Mouse (Mus musculus): Measurements from ENCODE around the gene Exosc2. TPM values are rescaled to one million over a fixed set of nuclear protein-coding genes. Genes with fewer than 3 reads are reported as not detected.
A peak's percentile ranks its signal among the peaks of the same experiment; 100 is the strongest.

Exosc2 gene
- 59.9 and 60.5 TPM in 2 replicates for polyA plus RNA-seq (2015; fragmentation: Nextera tagmentation; extraction: Ambion mirVana)

DNA sequence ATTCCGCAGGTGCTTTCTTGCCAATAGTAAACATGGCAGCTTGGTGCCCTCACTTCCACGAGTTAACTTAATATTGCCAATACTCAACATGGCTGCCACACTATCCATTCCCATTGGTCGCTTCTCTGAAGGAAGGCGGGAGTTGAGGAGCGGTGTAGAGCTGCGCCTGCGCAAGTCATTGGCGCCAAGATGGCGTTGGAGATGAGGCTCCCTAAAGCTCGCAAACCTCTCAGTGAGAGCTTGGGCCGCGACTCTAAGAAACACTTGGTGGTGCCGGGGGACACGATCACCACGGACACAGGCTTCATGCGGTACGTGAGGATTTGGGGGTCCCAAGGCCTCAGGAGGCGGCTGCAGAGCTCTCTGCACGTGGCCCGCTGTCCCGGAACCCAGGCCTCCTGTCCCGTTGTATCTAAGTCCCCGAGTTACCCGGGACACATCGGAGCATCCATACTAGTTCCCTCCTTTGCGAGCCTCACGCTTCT lies at the start of gene Exosc2:
TSS of gene Exosc2 (plus strand) at position 165 of the 485 bp plus-strand sequence.
- H3K9me3 ChIP-seq: no peaks in the 10 kb centered on the region
- H3K4me3 ChIP-seq (replicated peaks): peak within 1 kb of the TSS; percentile 65
- peaks cover 6% of the 10 kb centered on the region; the same call in 1 of the 2 replicates for H3K4me1 ChIP-seq
- peak within 1 kb of the TSS; percentile 57 for H3K9ac ChIP-seq
- 0 out of 2 replicates have a peak, but pooled peaks cover 4% of the 10 kb centered on the region for H3K27me3 ChIP-seq (replicated peaks)
- peak; percentile 97 for ATAC-seq (ENCODE audit: insufficient read depth, low FRiP score, low read depth)
- H3K27ac ChIP-seq: peak within 1 kb of the TSS; percentile 84
- H3K4me2 ChIP-seq: peak within 1 kb of the TSS; percentile 77
- WGBS: under 1% methylated on average over 27 of the region's 27 CpGs
- peaks cover 22% of the 10 kb centered on the region; the same call in 1 of the 2 replicates for H3K36me3 ChIP-seq

- Histone ChIP-seq H3K27ac (no peak overlapping the region), H3K9me3 (no peaks in the 10 kb centered on the region), H3K4me2 (no peak overlapping the region), H3K4me3 (replicated peaks) (no peak overlapping the region), H3K36me3 (no peaks in the 10 kb centered on the region), H3K9ac (no peak overlapping the region), H3K4me1 (peaks cover 18% of the 10 kb centered on the region), H3K27me3 (replicated peaks) (peaks cover 63% of the 10 kb centered on the region)
- 41% methylated on average over 3 of the region's 3 CpGs for WGBS
- no peak for ATAC-seq (ENCODE audit: insufficient read depth, low FRiP score, low read depth)
Observed at GRCm38 (mm10) chr2:31633531-31633930, 37.0 kb upstream of the Exosc2 start.

DNA sequence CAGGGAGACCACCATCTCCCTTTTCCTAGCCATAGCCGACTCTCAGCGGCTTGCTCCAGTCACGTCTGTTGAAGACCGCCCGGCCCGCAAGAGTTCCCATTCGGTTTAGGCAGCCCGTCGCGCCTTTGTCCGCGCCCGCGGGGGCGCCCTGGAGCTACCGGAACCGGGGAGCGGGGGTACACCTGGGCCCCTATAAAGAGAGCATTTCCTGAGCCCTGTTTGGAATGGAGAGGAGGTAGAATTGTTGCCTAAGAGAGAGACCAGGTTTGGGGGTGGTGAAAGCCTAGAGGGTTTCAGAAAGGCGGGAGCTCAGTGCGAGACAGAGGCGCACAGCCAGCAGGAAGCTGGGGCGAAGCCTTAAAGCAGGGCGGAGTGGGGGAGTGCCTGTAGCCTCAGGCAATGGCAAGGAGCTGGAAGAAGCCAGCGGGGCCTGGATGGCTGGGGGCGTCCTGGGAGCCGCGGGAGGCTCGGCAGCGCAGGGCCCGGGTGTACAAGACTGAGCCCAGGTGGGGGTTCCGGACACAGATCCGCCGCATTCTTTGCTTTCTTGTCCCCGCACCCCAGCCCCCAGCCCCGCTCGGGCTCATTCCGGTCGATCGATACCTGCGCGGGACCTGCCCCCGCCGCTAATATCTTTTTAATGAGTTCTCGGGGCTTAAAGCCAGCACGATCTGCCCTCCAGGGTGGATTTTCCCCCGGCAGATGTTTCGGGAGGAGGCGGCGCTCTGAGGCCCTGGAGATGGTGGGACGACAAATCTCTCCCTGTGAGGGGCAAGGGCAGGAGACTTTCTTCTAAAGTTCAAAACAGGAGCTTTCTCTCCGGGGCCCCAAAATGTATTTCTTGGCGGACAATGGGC lies 35.0 kb upstream of the Exosc2 start:
- WGBS: under 1% methylated on average over 52 of the region's 52 CpGs

GRCm38 (mm10) chr2:31636138-31636741 lies 34.3 kb upstream of the Exosc2 start:
- no peaks in the 10 kb centered on the region for H3K9me3 ChIP-seq
- H3K27me3 ChIP-seq (replicated peaks): peaks cover 90% of the 10 kb centered on the region
- no peak overlapping the region for H3K9ac ChIP-seq
- under 1% methylated on average over 48 of the region's 48 CpGs for WGBS
- H3K27ac ChIP-seq: no peak overlapping the region
- peak overlapping the region; percentile 18 for H3K4me3 ChIP-seq (replicated peaks)
- no peak for ATAC-seq (ENCODE audit: insufficient read depth, low FRiP score, low read depth)
- H3K4me1 ChIP-seq: peaks cover 35% of the 10 kb centered on the region
- H3K36me3 ChIP-seq: no peaks in the 10 kb centered on the region
- H3K4me2 ChIP-seq: peak overlapping the region; percentile 33

More for the DNA sequence above, 35.0 kb upstream of the Exosc2 start:
- no peaks in the 10 kb centered on the region for H3K36me3 ChIP-seq
- H3K27me3 ChIP-seq (replicated peaks): peaks cover 83% of the 10 kb centered on the region
- no peak for ATAC-seq (ENCODE audit: insufficient read depth, low FRiP score, low read depth)
- H3K27ac ChIP-seq: no peak overlapping the region
- peak overlapping the region; percentile 18 for H3K4me3 ChIP-seq (replicated peaks)
- H3K9me3 ChIP-seq: no peaks in the 10 kb centered on the region
- peak overlapping the region; percentile 33 for H3K4me2 ChIP-seq
- peaks cover 32% of the 10 kb centered on the region for H3K4me1 ChIP-seq
- no peak overlapping the region for H3K9ac ChIP-seq

- H3K9me3 ChIP-seq: no peaks in the 10 kb centered on the region
- H3K27ac ChIP-seq: no peak overlapping the region
- H3K4me2 ChIP-seq: peak overlapping the region; percentile 33; the same call in 1 of the 2 replicates
- no peaks in the 10 kb centered on the region for H3K36me3 ChIP-seq
- peaks cover 37% of the 10 kb centered on the region for H3K4me1 ChIP-seq
- peak overlapping the region; percentile 18 for H3K4me3 ChIP-seq (replicated peaks)
- WGBS: under 1% methylated on average over 35 of the region's 35 CpGs
- peaks cover 95% of the 10 kb centered on the region for H3K27me3 ChIP-seq (replicated peaks)
- ATAC-seq (ENCODE audit: insufficient read depth, low FRiP score, low read depth): no peak
- no peak overlapping the region for H3K9ac ChIP-seq
Observed at GRCm38 (mm10) chr2:31636742-31637141, 33.8 kb upstream of the Exosc2 start.

- no peak overlapping the region for H3K27ac ChIP-seq
- H3K4me1 ChIP-seq: peaks cover 40% of the 10 kb centered on the region
- H3K9me3 ChIP-seq: no peaks in the 10 kb centered on the region
- 0 out of 2 replicates have a peak overlapping the region, but pooled peaks have one; percentile 18 for H3K4me3 ChIP-seq (replicated peaks)
- 1% methylated on average over 12 of the region's 12 CpGs for WGBS
- H3K36me3 ChIP-seq: no peaks in the 10 kb centered on the region
- H3K27me3 ChIP-seq (replicated peaks): peaks cover 97% of the 10 kb centered on the region
- no peak for ATAC-seq (ENCODE audit: insufficient read depth, low FRiP score, low read depth)
- no peak overlapping the region for H3K9ac ChIP-seq
- no peak overlapping the region for H3K4me2 ChIP-seq
Observed at GRCm38 (mm10) chr2:31637311-31637710, 33.2 kb upstream of the Exosc2 start.

DNA sequence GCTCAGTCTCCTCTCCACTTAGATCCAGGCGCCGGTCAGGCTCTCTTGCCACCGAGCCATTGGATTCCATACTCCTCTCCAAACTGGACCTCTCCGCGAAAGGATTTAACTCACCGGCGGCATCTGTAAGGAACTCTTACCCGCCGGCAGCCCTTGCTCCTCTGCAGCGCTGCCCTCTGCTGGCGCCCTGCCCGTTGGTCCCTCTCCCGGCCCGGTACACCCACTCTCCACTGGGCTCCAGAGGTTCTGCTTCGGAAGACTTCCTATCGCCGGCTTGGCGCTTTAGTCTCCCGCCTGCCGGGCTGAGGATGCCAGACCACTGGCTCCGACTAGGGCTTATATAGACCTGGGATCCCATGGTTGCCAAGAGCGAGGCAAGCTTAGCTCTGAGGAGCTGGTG lies 32.7 kb upstream of the Exosc2 start:
- Histone ChIP-seq H3K9me3 (no peaks in the 10 kb centered on the region), H3K4me2 (no peak overlapping the region), H3K4me3 (replicated peaks) (no peak overlapping the region), H3K27me3 (replicated peaks) (peaks cover 99% of the 10 kb centered on the region), H3K9ac (no peak overlapping the region), H3K4me1 (peaks cover 40% of the 10 kb centered on the region), H3K27ac (no peak overlapping the region), H3K36me3 (no peaks in the 10 kb centered on the region)
- under 1% methylated on average over 22 of the region's 22 CpGs for WGBS
- ATAC-seq (ENCODE audit: insufficient read depth, low FRiP score, low read depth): no peak

- Histone ChIP-seq H3K36me3 (no peaks in the 10 kb centered on the region), H3K9me3 (no peaks in the 10 kb centered on the region), H3K27me3 (replicated peaks) (peaks cover 99% of the 10 kb centered on the region), H3K4me1 (peaks cover 40% of the 10 kb centered on the region), H3K4me3 (replicated peaks) (no peak overlapping the region), H3K4me2 (no peak overlapping the region), H3K27ac (no peak overlapping the region), H3K9ac (no peak overlapping the region)
- ATAC-seq (ENCODE audit: insufficient read depth, low FRiP score, low read depth): no peak
- WGBS: 2% methylated on average over 34 of the region's 34 CpGs
Observed at GRCm38 (mm10) chr2:31638581-31639465, 31.7 kb upstream of the Exosc2 start.

DNA sequence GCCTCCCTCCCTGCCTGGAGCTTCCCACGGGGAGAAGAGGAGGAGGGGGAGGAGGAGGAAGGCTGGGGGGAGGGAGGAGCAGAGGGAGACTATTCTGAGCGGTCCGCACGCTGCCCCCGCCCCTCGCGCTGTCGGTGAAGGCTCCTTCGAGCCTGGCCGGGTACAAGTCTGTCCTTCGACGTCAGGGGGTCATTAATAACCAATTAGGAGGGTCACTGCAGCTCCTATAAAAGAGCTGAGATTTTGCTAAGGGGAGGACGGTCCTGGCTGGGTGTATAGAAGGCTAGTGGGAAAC lies 31.1 kb upstream of the Exosc2 start:
- 0% methylated on average over 12 of the region's 13 CpGs for WGBS
- H3K27me3 ChIP-seq (replicated peaks): peaks cover 99% of the 10 kb centered on the region
- H3K27ac ChIP-seq: no peak overlapping the region
- H3K4me3 ChIP-seq (replicated peaks): no peak overlapping the region
- no peaks in the 10 kb centered on the region for H3K36me3 ChIP-seq
- no peak for ATAC-seq (ENCODE audit: insufficient read depth, low FRiP score, low read depth)
- no peak overlapping the region for H3K4me2 ChIP-seq
- H3K9ac ChIP-seq: no peak overlapping the region
- H3K4me1 ChIP-seq: peaks cover 40% of the 10 kb centered on the region
- H3K9me3 ChIP-seq: no peaks in the 10 kb centered on the region

GRCm38 (mm10) chr2:31639901-31640608 lies 30.5 kb upstream of the Exosc2 start, which contains the start of gene Prdm12:
Gene Prdm12, plus strand, starts transcription at chr2:31640037.
- H3K9me3 ChIP-seq: no peaks in the 10 kb centered on the region
- WGBS: 3% methylated on average over 41 of the region's 41 CpGs
- no peak within 1 kb of the TSS for H3K4me3 ChIP-seq (replicated peaks)
- H3K4me1 ChIP-seq: peaks cover 40% of the 10 kb centered on the region
- H3K9ac ChIP-seq: no peak within 1 kb of the TSS
- H3K4me2 ChIP-seq: no peak within 1 kb of the TSS
- H3K36me3 ChIP-seq: no peaks in the 10 kb centered on the region
- ATAC-seq (ENCODE audit: insufficient read depth, low FRiP score, low read depth): no peak
- H3K27me3 ChIP-seq (replicated peaks): peaks cover 99% of the 10 kb centered on the region
- H3K27ac ChIP-seq: no peak within 1 kb of the TSS
